Mouse (Mus musculus): ENCODE measurements around the gene Bend6.

Bend6 gene

DNA sequence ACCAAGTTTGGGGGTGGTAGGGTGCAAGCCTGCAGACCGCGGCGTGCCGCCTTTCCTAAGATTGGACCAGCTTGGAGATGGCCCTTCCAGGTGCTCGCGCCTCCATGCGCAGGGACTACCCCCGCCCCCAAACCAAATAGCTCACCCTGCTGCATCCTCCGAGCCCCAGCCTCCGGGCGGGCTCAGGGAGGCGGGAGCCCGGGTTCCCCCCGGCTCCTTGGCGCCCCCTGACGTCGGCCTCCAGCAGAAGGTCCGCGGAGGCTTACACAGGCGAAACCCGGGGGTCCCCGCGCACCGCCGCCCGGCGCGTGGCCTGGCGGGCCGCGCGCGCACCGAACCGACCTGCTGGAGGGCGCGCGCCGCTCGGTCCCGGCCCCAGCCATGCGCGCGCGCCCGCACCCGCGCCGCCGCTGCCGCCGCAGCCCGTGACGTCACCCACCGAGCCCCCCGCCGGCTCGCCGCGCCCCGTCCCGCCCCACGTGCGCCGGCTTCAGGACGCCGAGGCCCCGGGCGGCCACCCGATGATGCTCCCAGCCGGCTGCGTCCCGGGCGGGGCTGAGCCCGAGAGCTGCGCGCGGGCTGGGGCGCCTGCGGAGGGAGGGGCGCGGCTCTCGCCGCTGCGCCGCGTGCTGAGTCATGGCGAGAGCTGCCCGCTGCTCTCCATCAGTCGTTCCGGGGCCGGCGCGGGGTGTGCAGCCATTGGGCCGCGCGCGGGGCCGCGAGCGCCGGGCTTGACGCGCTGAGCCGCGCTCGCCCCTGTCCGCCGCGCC is at the start of gene Bend6:
Gene Bend6 (minus strand): TSS at position 396 of the 770 bp plus-strand sequence.
- DNase-seq (ENCODE audit: low spot score in 2 of 2), result peak; percentile 63 to 67

GRCm38 (mm10) chr1:33955626-33956025 is 48.0 kb upstream of the Bend6 start:
- DNase-seq (ENCODE audit: low spot score in 2 of 2), result no peak

DNA sequence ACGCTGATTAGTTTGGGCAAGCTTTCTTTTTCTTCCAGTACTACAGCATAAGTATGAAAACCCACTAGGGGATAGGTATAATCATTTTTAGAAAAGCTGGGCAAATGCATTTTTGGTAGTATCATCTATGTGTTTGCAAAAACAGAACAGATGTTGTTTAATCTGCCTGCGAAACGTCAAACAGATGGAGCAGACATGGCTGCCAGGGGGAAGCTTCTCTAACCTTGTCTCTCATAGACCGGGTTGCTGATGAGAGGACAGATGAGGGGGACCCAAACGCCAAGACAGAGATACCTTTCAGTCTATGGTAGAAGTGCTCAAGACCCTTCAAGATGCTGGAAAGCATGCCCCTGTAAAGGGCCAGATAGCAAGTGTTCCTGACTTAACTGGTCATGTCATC is 40.9 kb upstream of the Bend6 start:
- DNase-seq (ENCODE audit: low spot score in 2 of 2), result no peak

GRCm38 (mm10) chr1:33947838-33948237 is 40.2 kb upstream of the Bend6 start:
- no peak for DNase-seq (ENCODE audit: low spot score in 2 of 2)

DNA sequence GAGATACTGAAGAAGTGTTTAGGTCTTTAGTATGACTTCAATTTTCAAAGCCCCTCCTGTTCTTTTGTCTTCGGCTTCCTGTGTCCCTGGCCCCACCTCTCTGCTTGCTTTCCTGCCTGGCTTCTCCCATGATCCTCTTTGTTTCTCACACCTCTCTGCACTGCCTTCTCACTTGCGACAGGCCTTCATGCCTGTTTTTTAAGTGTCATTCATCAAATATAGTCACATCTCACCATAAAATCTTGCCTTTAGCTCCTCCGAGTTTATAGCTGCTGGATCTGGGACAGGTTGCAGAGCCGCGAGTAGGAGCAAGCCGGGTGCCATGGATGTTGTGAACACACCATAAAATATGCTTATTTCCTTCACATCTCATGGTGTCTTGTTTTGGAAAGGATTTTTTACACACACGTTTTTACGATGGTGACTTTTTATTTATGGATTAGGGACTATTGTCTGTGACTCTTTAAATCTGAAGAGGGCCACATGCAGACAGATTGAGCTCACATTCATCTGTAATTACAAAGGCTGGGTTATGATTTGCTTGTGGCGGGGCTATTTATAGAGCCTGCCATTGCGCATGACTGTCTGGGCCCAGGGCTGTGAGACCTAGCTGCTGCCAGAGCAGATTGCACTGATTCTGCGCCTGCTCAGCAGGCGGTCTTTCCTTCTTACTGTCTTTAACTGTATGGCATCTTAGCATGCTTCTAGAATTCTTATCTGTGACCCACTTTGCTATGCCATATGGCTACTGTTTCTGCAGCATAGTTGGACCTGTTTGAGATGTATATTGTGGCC is 39.2 kb upstream of the Bend6 start:
- DNase-seq (ENCODE audit: low spot score in 2 of 2), result peak; percentile 73 to 79

DNA sequence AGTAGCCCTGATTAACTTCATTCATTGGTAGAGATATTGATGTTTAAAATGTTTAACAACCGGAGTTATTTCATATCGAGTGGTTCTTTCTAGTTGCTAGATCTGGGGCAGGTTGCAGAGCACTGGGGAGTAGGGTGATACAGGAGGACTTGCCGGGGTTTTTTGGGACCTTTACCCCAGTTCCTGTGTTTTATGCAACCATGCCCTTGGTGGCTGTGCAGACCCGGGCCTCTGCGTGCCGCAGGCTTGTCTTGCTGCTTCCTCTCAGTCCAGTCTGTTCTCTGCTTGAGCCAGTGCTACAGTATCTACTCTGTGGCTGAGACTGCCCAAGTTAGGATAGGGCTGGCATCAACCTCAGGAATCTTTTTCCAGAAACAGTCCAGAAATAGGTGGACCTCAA is 38.1 kb upstream of the Bend6 start:
- no peak for DNase-seq (ENCODE audit: low spot score in 2 of 2)

DNA sequence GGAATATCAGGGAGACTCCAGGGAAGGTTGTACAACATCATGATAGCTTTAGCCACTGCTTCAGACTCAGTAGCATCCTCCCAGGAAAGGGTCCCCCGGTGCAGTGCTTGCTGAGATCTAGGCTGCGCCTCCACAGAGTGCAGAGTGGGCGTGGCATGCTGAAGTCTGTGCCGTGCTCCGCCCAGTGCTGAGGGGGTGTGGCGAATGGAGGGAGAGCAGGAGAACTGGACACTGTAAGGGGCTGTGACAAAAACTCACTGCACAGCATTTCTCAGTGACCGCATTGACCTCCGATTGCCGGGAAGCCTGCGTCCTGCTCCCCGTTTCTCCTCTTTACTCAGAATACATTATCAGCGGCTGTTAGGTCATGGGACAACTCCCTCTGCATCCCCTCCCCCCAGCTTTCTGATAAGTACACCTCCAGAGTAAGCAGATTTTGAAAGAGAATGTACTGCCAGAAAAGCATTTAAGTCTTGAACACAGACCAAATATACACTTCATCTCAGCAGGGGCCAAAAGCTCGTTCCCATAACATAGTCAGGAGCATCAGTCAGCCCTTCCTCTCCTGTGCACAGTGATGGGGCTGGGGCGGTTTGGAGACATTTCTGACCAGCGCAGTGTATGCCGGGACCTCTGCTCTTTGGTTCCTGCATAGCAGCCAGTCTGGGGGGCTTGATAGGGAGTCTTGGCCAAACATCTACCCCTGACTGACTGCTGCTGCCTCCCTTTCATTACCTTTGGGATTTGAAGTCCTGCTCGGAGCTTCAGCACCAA is 37.5 kb upstream of the Bend6 start:
- DNase-seq (ENCODE audit: low spot score in 2 of 2), result no peak

GRCm38 (mm10) chr1:33943943-33944342 is 36.3 kb upstream of the Bend6 start:
- DNase-seq (ENCODE audit: low spot score in 2 of 2), result no peak

DNA sequence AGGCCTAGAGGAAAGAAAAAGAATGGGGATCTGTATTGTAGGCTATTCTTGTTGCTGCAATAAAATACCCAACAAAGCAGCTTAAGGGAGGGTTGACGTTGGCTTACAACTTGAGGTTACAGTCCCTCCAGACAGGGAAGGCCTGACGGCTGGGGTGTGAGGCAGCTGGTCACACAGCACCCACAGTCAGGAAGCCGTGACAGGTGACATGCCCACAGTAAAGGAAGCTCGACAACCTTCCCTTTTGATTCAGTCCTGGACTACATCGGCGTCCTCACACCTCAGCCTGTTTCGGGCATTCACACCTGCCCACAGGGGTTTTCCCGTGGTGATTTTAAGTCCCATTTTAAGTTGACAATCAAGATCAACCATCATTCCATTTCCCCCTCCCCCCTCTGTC is 35.0 kb upstream of the Bend6 start:
- DNase-seq (ENCODE audit: low spot score in 2 of 2), result no peak

GRCm38 (mm10) chr1:33940364-33940928 is 32.8 kb upstream of the Bend6 start:
- no peak for DNase-seq (ENCODE audit: low spot score in 2 of 2)

GRCm38 (mm10) chr1:33939828-33940227 is 32.2 kb upstream of the Bend6 start:
- no peak for DNase-seq (ENCODE audit: low spot score in 2 of 2)

DNA sequence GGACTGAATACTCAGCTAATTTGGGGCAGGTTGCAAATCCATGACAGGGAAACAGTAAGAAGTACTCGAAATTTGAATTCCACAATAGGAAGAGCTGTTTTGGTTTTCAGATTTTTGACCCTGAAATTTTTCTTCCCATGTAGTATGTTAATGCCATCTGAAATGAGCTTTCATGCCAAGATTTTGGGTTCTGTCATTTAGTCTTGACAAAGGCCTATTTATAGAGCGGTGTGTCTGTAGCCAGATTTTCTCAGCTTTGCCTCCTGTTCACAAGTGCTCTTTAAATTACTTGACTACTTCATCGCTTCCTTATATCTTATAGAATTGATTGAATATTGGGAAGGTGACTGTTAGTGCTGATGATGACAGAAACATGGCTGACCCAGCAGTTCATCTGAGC is 28.3 kb upstream of the Bend6 start:
- DNase-seq (ENCODE audit: low spot score in 2 of 2), result no peak

DNA sequence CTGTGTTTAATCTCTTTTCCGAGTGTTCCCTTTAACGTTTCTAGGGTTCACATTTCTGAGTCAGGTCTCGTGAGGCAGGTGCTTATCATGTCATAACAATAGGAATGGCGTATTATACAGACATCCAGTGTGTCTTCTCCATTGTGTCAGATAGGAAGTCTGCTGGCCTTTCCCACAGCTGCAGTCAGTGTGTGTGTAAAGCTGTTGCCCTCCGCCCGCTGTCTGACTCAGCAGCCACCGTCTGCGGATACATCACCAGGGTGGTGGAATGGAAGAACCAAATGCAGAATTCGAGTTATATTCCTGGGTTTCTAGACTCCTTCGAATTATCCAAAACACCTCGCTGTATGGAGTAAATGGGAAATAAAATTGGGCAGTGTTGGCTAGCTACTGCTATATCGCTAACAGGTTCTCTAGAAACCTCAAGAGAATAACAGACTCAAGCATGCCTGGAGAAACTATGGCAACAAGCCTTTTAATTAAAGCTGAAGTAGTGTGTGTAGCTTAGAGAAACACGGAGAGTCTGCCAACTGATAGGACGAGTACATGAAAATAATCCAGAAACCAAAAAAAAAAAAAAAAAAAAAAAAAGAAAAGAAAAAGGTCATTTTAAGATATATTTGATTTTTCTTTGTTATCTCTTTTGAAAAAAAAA is 25.4 kb upstream of the Bend6 start:
- DNase-seq (ENCODE audit: low spot score in 2 of 2), result no peak

DNA sequence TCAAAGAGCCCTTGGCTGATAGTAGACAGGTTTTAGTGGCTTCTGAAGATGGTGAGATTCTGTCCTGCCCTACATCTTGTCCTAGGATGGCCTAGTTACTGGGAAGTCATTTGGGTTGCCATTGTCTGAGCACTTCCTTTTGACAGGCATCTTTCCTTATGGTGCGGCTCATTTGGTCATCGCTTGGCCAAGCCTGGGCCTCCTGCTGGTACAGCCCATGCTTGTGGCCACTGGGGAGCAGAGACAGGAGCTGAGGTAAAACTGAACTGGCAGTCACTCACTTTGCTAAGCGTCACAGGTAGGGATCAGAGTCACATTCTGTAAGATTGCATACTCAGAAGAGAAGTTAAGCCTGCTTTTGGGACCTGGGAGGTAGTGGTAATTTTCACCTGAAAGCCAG is 24.6 kb upstream of the Bend6 start:
- DNase-seq (ENCODE audit: low spot score in 2 of 2), result no peak

DNA sequence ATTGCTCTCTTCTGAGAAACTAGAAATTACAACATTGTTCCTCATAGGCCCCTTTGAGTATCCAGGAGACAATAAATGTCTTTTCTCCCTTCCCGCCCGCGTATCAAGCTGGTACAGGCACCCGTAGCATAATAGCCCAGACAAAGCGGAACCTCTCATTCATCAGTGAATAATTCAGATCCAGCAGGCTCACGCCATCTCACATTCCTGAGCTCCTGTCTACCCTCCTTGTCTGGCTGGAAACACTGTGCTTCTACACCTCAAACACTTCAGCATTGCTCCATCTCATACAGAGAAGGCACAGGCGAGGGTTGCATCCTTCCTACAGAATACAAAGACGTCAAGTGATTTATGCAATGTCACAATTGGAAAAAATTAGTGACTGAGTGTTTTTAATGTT is 24.2 kb upstream of the Bend6 start:
- DNase-seq (ENCODE audit: low spot score in 2 of 2), result no peak

DNA sequence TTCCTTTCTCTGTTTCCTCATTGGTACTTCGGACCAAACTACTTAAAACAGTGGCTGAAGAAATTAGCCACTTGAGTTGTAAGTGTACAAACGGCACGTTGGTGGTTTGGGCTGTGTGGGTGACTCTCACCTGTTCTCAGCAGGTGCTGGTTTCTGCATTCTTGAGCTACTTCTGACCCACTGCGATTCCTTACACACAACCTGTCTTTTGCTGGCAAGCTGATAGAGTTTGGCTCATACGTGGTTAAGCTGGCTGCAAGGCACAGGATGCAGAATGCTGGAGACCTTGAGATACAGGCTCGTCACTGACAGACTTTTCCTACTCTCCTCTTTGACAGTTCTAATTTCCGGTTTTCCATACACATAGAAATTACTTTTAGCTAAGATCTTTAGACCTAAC is 19.9 kb upstream of the Bend6 start:
- no peak for DNase-seq (ENCODE audit: low spot score in 2 of 2)

GRCm38 (mm10) chr1:33925283-33925682 is 17.7 kb upstream of the Bend6 start:
- DNase-seq (ENCODE audit: low spot score in 2 of 2), result no peak

DNA sequence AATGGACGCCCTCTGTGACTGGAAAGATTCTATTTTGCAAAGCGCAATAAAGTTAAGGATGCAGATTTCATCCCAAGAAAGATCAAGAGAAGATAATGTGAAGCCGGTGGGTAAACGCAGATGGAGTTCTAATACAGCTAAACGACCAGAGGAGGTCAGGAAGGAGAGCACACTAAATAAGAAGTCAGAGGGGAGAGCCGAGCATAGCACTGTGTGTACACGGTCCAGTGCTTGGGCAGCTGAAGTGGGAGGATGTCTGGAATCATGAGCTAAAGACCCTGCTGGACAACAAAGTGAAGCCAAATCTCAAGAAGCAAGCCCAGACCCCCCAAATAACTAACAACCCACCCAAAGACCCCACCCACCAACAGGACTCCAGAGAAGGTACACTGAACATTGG is 15.4 kb upstream of the Bend6 start:
- DNase-seq (ENCODE audit: low spot score in 2 of 2), result no peak

DNA sequence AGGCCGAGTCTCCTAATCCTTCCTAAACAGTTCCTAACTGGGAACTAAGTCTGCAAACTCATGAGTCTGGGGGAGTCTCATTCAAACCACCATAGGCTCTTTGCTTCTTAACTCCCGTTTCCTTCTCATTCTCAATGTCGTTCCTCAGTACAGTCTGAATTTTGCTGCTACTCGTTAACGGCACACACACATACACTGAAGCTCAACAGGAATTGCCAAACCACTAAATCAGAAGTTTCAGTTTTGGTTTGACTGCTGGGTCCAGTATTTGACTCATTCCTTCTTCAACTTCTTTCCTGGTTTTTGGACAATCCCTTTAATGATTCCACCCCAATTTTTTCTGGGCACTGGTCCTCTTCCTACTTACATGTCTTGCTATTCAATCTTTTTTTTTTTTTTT is 8.9 kb upstream of the Bend6 start:
- no peak for DNase-seq (ENCODE audit: low spot score in 2 of 2)

GRCm38 (mm10) chr1:33911589-33911988 is 4.0 kb upstream of the Bend6 start:
- no peak for DNase-seq (ENCODE audit: low spot score in 2 of 2)

- DNase-seq (ENCODE audit: low spot score in 2 of 2), result no peak
These were observed 761 bp upstream of the Bend6 start, which contains the start of gene Dst for GRCm38 (mm10) chr1:33908191-33908962. TSS of gene Dst (plus strand) at chr1:33908225.

All from right cerebral cortex, postnatal 36 days (tissue).